Mouse (Mus musculus): ENCODE results near the gene Cox4i1. TPM values are rescaled to one million over a fixed set of nuclear protein-coding genes. Genes with fewer than 3 reads are reported as not detected.
A peak's percentile ranks its signal among the peaks of the same experiment; 100 is the strongest.
"Not testable (repeated sequence)": the region's sequence is repeated elsewhere in the genome, so short reads cannot be mapped to it uniquely, and the experiment has no call there.

Cox4i1 gene
- polyA plus RNA-seq, 1 experiment from 2014 or later, result 903 TPM

DNA sequence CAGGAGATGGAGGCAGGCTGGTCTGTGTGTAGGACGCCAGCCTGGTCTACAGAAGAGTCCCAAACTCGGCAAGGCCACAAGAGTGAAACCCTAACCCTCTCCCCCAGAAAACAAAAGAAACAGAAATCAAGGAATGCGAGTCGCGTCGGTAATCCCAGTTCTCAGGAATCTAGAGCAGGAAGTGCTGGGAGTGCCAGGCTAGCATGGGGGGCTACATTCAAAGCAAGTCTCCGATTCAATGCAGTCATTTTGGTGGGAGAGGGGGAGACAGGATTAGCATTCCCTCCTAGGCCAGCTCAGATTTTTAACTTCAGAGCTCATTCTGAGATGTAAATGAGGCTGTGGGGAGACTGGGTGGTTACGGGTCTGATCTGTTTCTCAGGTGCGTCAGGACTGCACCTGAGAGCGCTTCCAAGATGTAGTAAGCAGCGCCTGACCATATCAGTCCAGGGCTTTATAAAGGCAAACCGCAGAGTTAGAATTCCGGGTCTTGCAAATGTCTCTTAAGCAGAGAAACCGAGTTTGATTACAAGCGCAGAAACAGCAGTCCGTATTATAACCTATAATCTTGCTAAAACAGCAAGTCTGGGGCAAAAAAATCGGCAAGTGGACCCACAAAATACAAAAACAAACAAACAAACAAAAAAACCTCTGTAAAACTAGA, 1.1 kb upstream of the Cox4i1 start:
- H3K27me3 ChIP-seq, result no peaks in the 10 kb centered on the region
- peak overlapping the region; percentile 83 for H3K4me2 ChIP-seq
- peaks cover 40% of the 10 kb centered on the region for H3K4me1 ChIP-seq
- 2% methylated on average over 17 of the region's 17 CpGs for WGBS
- peak overlapping the region; percentile 85 for H3K4me3 ChIP-seq
- H3K9me3 ChIP-seq, result no peaks in the 10 kb centered on the region
- peaks cover 25% of the 10 kb centered on the region for H3K36me3 ChIP-seq
- H3K27ac ChIP-seq, result no peak overlapping the region
- ATAC-seq (ENCODE audit: insufficient number of reproducible peaks, low FRiP score, low TSS enrichment, low read depth), result no peak
- peak overlapping the region; percentile 98 for H3K9ac ChIP-seq

DNA sequence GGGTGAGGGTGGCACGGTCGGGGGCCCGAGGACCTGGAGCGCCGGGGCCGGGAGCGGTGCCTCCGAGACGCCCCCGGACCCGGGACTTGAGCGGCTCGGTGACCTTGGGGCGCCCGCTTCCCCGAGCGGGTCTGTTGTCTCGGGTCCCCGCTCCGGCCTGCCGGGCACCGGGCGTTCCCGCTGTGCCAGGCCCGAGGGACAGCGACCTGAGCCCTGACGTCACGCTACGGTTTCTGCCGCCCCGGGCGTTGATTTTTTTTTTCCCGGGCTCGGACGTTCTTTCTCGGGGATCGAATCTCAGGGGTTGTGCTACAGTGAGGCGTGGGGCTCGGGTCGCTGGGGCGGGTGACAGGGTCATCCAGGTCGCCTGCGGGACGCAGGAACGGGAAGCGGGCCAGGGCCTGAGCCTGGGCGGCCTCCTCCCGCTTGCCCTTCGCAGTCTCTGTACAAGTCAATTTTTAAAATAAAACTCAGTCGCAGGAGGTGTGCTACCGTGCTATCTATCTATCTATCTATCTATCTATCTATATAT, 418 bp downstream of the Cox4i1 start, which contains the start of gene Emc8:
TSS of gene Emc8 (minus strand) at position 200 of the 532 bp plus-strand sequence.
- Histone ChIP-seq H3K36me3 (peaks cover 40% of the 10 kb centered on the region), H3K9me3 (no peaks in the 10 kb centered on the region)
- under 1% methylated on average over 51 of the region's 51 CpGs for WGBS

DNA sequence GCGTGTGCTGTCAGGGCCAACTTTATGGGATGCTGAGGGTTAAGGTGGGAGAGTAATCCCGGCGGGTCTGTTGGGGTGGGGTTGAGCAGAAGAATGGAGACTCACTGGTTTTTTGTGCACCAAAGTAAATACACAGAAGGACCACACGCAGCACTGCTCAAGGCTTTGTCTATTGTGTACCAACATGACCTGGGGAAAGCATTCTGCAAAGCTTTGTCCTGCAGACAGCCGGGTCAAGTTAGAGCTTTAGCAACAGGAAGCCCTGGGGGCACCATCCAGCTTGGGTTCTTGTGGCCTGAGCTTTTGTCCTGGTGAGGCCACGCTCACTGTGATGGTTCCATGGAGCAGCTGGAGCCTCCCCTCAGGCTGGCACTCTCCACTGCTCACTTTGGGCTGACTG, 3.8 kb downstream of the Cox4i1 start:
- ATAC-seq (ENCODE audit: insufficient number of reproducible peaks, low FRiP score, low TSS enrichment, low read depth), result no peak
- Histone ChIP-seq H3K4me2 (no peak overlapping the region), H3K9me3 (no peaks in the 10 kb centered on the region), H3K4me3 (no peak overlapping the region), H3K27ac (no peak overlapping the region), H3K4me1 (peaks cover 12% of the 10 kb centered on the region), H3K36me3 (peaks cover 53% of the 10 kb centered on the region), H3K9ac (no peak overlapping the region), H3K27me3 (no peaks in the 10 kb centered on the region)
- WGBS, result 72% methylated on average over 6 of the region's 6 CpGs

More for the DNA sequence above, 418 bp downstream of the Cox4i1 start, which contains the start of gene Emc8:
- H3K4me1 ChIP-seq, result peaks cover 40% of the 10 kb centered on the region
- H3K27ac ChIP-seq, result peak within 1 kb of the TSS; percentile 88
- H3K9ac ChIP-seq, result peak within 1 kb of the TSS; percentile 98
- peak within 1 kb of the TSS; percentile 85 for H3K4me3 ChIP-seq
- H3K27me3 ChIP-seq, result no peaks in the 10 kb centered on the region
- peak within 1 kb of the TSS; percentile 83 for H3K4me2 ChIP-seq
- ATAC-seq (ENCODE audit: insufficient number of reproducible peaks, low FRiP score, low TSS enrichment, low read depth), result peak; percentile 11; the same call in 1 of the 2 replicates

DNA sequence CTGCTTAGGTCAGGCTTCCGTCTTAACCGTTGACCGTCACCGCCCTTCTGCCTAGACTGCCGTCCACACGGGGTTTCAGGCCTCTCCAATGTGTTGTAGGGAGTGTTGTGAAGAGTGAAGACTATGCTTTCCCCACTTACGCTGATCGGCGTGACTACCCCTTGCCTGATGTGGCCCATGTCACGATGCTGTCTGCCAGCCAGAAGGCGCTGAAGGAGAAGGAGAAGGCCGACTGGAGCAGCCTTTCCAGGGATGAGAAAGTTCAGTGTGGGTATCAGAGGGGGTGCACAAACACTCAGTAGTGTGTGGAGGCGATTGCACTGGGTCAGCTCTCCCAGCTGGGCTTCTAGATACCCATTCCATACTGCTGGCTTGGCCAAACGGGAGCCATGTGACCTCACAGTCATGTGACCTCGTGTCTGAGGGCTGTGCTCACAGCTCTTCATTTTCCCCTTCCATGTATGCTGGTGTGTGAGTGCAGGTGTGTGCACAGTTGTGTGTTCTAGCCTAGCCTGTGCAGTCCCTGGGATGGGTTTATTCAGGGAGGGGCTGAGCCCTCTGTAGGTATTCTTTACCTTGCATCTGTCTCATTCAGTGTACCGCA, 4.7 kb downstream of the Cox4i1 start:
- H3K27me3 ChIP-seq, result no peaks in the 10 kb centered on the region
- no peak for ATAC-seq (ENCODE audit: insufficient number of reproducible peaks, low FRiP score, low TSS enrichment, low read depth)
- H3K4me2 ChIP-seq, result no peak overlapping the region
- WGBS, result 87% methylated on average over 16 of the region's 16 CpGs
- H3K4me1 ChIP-seq, result peaks cover 7% of the 10 kb centered on the region
- H3K27ac ChIP-seq, result no peak overlapping the region
- H3K4me3 ChIP-seq, result no peak overlapping the region
- H3K9me3 ChIP-seq, result no peaks in the 10 kb centered on the region
- no peak overlapping the region for H3K9ac ChIP-seq
- peaks cover 53% of the 10 kb centered on the region for H3K36me3 ChIP-seq

DNA sequence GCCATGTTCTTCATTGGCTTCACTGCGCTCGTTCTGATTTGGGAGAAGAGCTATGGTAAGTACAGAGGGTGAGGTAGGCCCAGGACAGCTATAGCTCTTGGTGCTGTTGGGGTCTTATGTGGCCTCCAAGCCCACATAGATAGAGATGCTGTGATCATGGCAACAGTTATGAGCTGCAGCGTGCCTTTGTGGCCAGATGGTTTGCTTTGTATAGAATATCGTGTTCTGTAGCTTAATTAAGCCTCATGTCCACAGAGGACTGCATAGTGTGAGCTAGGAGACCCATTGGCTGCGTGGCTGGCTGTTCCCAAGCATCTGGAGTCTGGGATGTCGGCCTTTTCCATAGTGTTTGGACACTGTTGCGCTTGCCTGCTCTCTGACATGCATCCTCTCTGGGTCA, 5.3 kb downstream of the Cox4i1 start:
- no peak overlapping the region for H3K27ac ChIP-seq
- H3K9me3 ChIP-seq, result no peaks in the 10 kb centered on the region
- 94% methylated on average over 7 of the region's 7 CpGs for WGBS
- H3K4me1 ChIP-seq, result peaks cover 7% of the 10 kb centered on the region
- ATAC-seq (ENCODE audit: insufficient number of reproducible peaks, low FRiP score, low TSS enrichment, low read depth), result no peak
- no peak overlapping the region for H3K9ac ChIP-seq
- no peaks in the 10 kb centered on the region for H3K27me3 ChIP-seq
- no peak overlapping the region for H3K4me3 ChIP-seq
- H3K4me2 ChIP-seq, result no peak overlapping the region
- peaks cover 53% of the 10 kb centered on the region for H3K36me3 ChIP-seq

DNA sequence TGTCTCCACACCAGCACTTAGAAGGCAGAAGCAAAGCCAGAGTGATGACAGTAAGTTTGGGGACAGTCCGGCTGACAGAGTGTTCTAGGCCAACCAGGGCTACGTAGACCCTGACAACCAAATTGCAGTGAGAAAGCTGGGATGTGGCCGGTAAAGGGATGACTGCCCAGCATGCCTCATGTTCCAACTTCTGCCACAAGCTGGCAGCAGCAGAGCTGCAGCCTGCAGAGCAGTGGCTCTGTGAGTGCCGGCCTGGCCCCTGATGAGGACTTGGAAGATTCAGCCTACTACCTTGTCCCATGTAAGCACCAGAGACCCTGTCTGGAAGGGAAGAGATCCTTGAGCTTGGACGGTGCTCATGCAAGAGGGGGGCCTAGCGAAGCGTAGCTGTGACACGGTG, 7.7 kb downstream of the Cox4i1 start:
- no peak overlapping the region for H3K9ac ChIP-seq
- no peak overlapping the region for H3K27ac ChIP-seq
- H3K27me3 ChIP-seq, result no peaks in the 10 kb centered on the region
- no peak overlapping the region for H3K4me2 ChIP-seq
- H3K9me3 ChIP-seq, result no peaks in the 10 kb centered on the region
- H3K4me1 ChIP-seq, result 0 out of 2 replicates have a peak, but pooled peaks cover 3% of the 10 kb centered on the region
- H3K36me3 ChIP-seq, result peaks cover 42% of the 10 kb centered on the region
- 76% methylated on average over 8 of the region's 8 CpGs for WGBS
- H3K4me3 ChIP-seq, result no peak overlapping the region
- no peak for ATAC-seq (ENCODE audit: insufficient number of reproducible peaks, low FRiP score, low TSS enrichment, low read depth)

DNA sequence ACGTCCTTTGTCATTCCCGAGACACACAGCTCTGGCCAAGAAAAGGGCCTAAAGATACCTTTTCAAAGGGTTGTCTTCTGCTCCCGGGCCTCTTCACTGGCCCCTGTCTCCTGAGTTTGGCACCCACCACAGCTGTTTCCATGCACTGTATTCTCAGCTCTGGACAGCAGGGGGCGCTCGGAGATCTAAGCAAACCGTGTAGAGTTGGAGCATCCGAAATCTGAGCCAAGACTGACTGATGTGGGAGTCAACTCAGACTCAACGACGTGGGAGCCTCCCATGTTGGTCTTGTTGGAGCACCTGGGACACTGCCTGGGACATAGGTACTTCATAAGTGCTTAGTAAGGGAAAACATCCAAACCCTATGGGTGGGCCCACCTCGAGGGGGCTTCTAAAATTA, 10.4 kb downstream of the Cox4i1 start:
- 0 out of 2 replicates have a peak, but pooled peaks cover 3% of the 10 kb centered on the region for H3K4me1 ChIP-seq
- H3K27me3 ChIP-seq, result peaks cover 5% of the 10 kb centered on the region; the same call in 1 of the 2 replicates
- peaks cover 16% of the 10 kb centered on the region for H3K36me3 ChIP-seq
- no peak overlapping the region for H3K4me3 ChIP-seq
- H3K9me3 ChIP-seq, result no peaks in the 10 kb centered on the region
- no peak overlapping the region for H3K4me2 ChIP-seq
- H3K9ac ChIP-seq, result no peak overlapping the region
- H3K27ac ChIP-seq, result no peak overlapping the region
- no peak for ATAC-seq (ENCODE audit: insufficient number of reproducible peaks, low FRiP score, low TSS enrichment, low read depth)
- WGBS, result 12% methylated on average over 10 of the region's 10 CpGs

DNA sequence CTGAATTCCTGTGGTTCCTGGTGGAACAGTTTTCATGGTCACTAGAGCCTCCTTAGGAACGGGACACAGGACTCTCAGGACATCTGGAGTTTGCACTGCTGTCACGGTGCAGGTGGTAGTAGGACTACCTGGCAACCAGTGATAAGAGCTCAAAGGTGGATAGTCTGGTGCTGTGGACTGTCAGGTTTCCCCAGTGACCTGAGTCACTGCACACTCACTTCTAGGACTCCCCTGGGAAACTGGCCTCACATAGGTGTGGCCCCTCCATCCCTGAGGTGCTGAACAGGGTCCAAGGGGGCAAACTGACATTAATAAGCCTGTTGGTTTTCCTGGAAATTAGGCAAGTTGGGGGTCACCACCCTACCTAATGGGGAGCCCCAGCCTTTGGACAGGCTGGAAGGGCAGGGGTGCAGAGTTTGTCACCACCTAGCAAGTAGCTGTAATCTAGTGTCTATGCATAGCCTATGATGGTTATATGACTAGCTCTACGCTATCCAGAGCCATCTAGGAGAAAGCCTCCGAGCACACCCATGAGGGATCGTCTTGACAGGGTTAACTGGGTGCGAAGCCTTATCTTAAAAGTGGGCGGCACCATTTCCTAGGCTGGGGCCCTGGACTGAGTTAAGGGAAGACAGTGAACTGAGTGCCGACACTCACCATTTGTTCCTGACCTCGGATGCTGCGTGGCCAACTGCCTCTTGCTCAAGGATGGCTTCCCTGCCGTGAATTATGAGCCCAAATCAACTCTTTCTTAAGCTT, 11.8 kb downstream of the Cox4i1 start:
- Histone ChIP-seq H3K9ac (no peak overlapping the region), H3K4me1 (peaks cover 10% of the 10 kb centered on the region; the same call in 1 of the 2 replicates), H3K27ac (no peak overlapping the region), H3K9me3 (no peaks in the 10 kb centered on the region), H3K4me2 (no peak overlapping the region), H3K27me3 (peaks cover 5% of the 10 kb centered on the region; the same call in 1 of the 2 replicates), H3K36me3 (peaks cover 7% of the 10 kb centered on the region; the same call in 1 of the 2 replicates), H3K4me3 (no peak overlapping the region)
- WGBS, result 56% methylated on average over 11 of the region's 11 CpGs
- no peak for ATAC-seq (ENCODE audit: insufficient number of reproducible peaks, low FRiP score, low TSS enrichment, low read depth)

DNA sequence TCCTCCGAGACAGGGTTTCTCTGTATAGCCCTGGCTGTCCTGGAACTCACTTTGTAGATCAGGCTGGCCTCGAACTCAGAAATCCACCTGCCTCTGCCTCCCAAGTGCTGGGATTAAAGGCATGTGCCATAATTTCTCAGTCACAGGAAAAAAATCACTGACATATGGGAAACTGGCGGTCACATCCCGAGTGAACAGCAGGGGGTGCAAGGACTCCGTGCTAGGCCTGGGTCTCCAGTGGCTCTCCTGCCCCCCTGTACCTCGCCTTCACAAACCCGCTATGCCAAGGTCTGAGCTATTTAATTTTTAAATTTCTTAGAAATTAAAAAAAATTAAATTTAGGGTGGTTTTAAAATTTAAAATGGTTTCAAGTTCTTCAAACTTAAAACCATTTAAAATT, 12.4 kb downstream of the Cox4i1 start:
- H3K36me3 ChIP-seq; H3K27me3 ChIP-seq; ATAC-seq (ENCODE audit: insufficient number of reproducible peaks, low FRiP score, low TSS enrichment, low read depth); H3K9ac ChIP-seq; H3K4me2 ChIP-seq; H3K4me3 ChIP-seq; H3K27ac ChIP-seq; H3K9me3 ChIP-seq: not testable (repeated sequence)
- peaks cover 16% of the 10 kb centered on the region for H3K4me1 ChIP-seq
- 56% methylated on average over 7 of the region's 7 CpGs for WGBS

DNA sequence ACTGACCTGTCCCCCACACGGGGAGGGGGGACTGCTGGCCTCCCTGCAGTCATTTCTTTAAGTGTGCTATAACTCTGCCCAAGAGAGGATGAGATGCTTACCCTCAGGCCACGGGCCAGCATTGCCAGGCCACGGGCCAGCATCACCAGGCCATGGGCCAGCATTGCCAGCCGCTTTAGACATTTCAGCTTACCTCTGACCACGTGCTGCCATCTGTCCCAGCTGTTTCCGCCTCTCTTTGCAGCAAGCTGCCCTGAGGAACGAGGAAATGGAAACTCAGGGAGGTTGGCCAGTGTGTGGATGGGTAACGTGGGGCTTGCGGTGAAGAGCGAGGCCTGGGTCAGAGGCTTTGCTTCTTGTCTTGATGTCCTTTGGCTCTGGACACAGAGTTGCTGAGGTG, 13.1 kb downstream of the Cox4i1 start:
- H3K27me3 ChIP-seq, result peaks cover 5% of the 10 kb centered on the region; the same call in 1 of the 2 replicates
- no peak overlapping the region for H3K27ac ChIP-seq
- ATAC-seq (ENCODE audit: insufficient number of reproducible peaks, low FRiP score, low TSS enrichment, low read depth), result no peak
- H3K9me3 ChIP-seq, result no peaks in the 10 kb centered on the region
- H3K9ac ChIP-seq, result no peak overlapping the region
- H3K36me3 ChIP-seq, result no peaks in the 10 kb centered on the region
- no peak overlapping the region for H3K4me3 ChIP-seq
- WGBS, result 68% methylated on average over 10 of the region's 10 CpGs
- peaks cover 20% of the 10 kb centered on the region for H3K4me1 ChIP-seq
- H3K4me2 ChIP-seq, result no peak overlapping the region

DNA sequence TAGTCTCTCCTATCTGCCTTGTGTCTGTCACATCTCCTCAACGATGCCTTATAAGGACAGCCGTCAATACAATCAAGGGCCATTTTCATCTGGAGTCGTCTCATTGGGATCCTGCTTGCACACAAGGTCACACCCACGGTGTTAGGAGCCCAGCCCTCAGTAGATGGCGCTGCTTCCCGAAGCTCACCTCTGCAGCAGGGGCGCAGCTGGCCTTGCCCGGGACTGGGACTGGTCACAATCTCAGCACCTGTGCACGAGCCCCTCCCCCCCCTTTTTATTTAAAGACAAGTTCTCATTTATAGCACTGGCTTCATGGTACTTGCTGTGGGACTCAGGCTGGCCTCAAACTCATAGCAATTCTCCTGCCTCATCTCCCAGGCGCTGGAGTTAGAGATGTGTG, 15.6 kb downstream of the Cox4i1 start:
- no peak overlapping the region for H3K27ac ChIP-seq
- H3K9me3 ChIP-seq, result no peaks in the 10 kb centered on the region
- WGBS, result 14% methylated on average over 10 of the region's 10 CpGs
- H3K36me3 ChIP-seq, result no peaks in the 10 kb centered on the region
- peaks cover 22% of the 10 kb centered on the region for H3K4me1 ChIP-seq
- peaks cover 5% of the 10 kb centered on the region; the same call in 1 of the 2 replicates for H3K27me3 ChIP-seq
- H3K4me3 ChIP-seq, result no peak overlapping the region
- no peak for ATAC-seq (ENCODE audit: insufficient number of reproducible peaks, low FRiP score, low TSS enrichment, low read depth)
- H3K9ac ChIP-seq, result no peak overlapping the region
- H3K4me2 ChIP-seq, result no peak overlapping the region

Data from limb, embryonic 15.5 days (tissue).